Mouse (Mus musculus): ENCODE measurements around the gene Gal3st1. TPM values are rescaled to one million over a fixed set of nuclear protein-coding genes. Genes with fewer than 3 reads are reported as not detected.
"Not testable (repeated sequence)": the region's sequence is repeated elsewhere in the genome, so short reads cannot be mapped to it uniquely, and the experiment has no call there.

Gal3st1 gene
- polyA plus RNA-seq (2015; fragmentation: Nextera tagmentation; extraction: Ambion mirVana), result 5.4 and 5.5 TPM in 2 replicates

GRCm38 (mm10) chr11:3983291-3983862, at the start of gene Gal3st1:
Gal3st1 (plus strand) TSS chr11:3983636.
- Histone ChIP-seq H3K9ac (peak within 1 kb of the TSS; percentile 51), H3K4me3 (peak within 1 kb of the TSS; percentile 40), H3K27ac (no peak within 1 kb of the TSS), H3K4me2 (peak within 1 kb of the TSS; percentile 62), H3K9me3 (no peaks in the 10 kb centered on the region), H3K36me3 (replicated peaks) (peaks cover 19% of the 10 kb centered on the region), H3K4me1 (peaks cover 7% of the 10 kb centered on the region), H3K27me3 (replicated peaks) (no peaks in the 10 kb centered on the region)
- peak; percentile 60 for ATAC-seq (replicated peaks)
- 2% methylated on average over 30 of the region's 37 CpGs for WGBS

- no peak overlapping the region for H3K9ac ChIP-seq
- WGBS, result 81% methylated on average over 9 of the region's 9 CpGs
- no peaks in the 10 kb centered on the region for H3K36me3 ChIP-seq (replicated peaks)
- no peaks in the 10 kb centered on the region for H3K9me3 ChIP-seq
- H3K4me1 ChIP-seq, result peaks cover 16% of the 10 kb centered on the region
- H3K4me2 ChIP-seq, result no peak overlapping the region
- H3K4me3 ChIP-seq, result no peak overlapping the region
- H3K27ac ChIP-seq, result no peak overlapping the region
- no peak for ATAC-seq (replicated peaks)
- H3K27me3 ChIP-seq (replicated peaks), result no peaks in the 10 kb centered on the region
Measured at GRCm38 (mm10) chr11:3933756-3934285, 49.6 kb upstream of the Gal3st1 start.

DNA sequence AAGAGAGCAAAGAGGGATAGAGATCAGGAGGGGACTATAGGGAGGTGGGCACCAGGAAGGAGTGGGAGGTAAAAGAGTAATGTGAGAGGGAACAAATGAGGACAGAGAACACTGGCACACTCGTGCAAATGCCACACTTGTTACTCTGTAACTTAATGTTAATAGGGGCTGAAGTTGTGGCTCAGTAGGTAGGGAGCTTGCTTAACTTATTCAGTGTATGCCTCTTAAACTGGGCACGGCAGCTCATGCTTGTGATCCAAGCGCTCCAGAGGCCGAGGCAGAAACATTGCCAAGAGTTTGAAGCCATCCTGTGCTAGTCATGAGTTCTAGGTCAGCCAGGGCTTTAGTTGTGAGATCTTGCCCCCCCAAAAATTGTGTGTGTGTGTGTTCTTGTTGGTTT, 48.3 kb upstream of the Gal3st1 start:
- H3K9me3 ChIP-seq, result no peaks in the 10 kb centered on the region
- WGBS, result 80% methylated on average over 4 of the region's 4 CpGs
- no peak overlapping the region for H3K4me3 ChIP-seq

DNA sequence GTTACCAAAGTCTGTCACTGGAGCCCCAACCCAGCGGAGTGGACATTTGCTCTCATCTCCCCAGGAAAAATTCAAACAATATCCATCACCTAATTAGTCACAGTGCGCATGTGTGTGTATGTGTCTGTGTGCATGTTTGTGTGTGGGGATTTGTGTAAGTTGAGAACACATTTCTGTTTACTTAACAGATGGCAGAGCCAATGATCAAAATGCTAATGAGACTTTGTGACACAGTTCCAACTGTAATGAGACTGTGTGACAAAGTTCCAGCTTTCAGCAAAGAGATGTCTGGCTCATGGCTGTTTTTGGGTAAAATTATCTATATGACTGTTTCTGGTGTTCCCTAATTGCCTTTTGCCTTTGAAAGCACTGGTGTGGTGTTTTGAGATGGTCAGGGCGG, 47.1 kb upstream of the Gal3st1 start:
- H3K9me3 ChIP-seq, result no peaks in the 10 kb centered on the region
- peaks cover 10% of the 10 kb centered on the region for H3K4me1 ChIP-seq
- H3K36me3 ChIP-seq (replicated peaks), result no peaks in the 10 kb centered on the region
- H3K4me2 ChIP-seq, result no peak overlapping the region
- H3K9ac ChIP-seq, result no peak overlapping the region
- no peak overlapping the region for H3K27ac ChIP-seq
- no peaks in the 10 kb centered on the region for H3K27me3 ChIP-seq (replicated peaks)
- H3K4me3 ChIP-seq, result no peak overlapping the region
- 92% methylated on average over 3 of the region's 3 CpGs for WGBS
- ATAC-seq (replicated peaks), result no peak

More for the DNA sequence above, 48.3 kb upstream of the Gal3st1 start:
- Histone ChIP-seq H3K9ac (no peak overlapping the region), H3K4me1 (peaks cover 16% of the 10 kb centered on the region), H3K4me2 (no peak overlapping the region), H3K27me3 (replicated peaks) (no peaks in the 10 kb centered on the region), H3K36me3 (replicated peaks) (no peaks in the 10 kb centered on the region), H3K27ac (no peak overlapping the region)
- no peak for ATAC-seq (replicated peaks)

- no peak overlapping the region for H3K4me2 ChIP-seq
- no peaks in the 10 kb centered on the region for H3K9me3 ChIP-seq
- no peak overlapping the region for H3K4me3 ChIP-seq
- H3K4me1 ChIP-seq, result no peaks in the 10 kb centered on the region
- H3K9ac ChIP-seq, result no peak overlapping the region
- H3K36me3 ChIP-seq (replicated peaks), result no peaks in the 10 kb centered on the region
- WGBS, result 80% methylated on average over 13 of the region's 13 CpGs
- ATAC-seq (replicated peaks), result no peak
- H3K27ac ChIP-seq, result no peak overlapping the region
- no peaks in the 10 kb centered on the region for H3K27me3 ChIP-seq (replicated peaks)
Measured at GRCm38 (mm10) chr11:3937321-3937874, 46.0 kb upstream of the Gal3st1 start.

DNA sequence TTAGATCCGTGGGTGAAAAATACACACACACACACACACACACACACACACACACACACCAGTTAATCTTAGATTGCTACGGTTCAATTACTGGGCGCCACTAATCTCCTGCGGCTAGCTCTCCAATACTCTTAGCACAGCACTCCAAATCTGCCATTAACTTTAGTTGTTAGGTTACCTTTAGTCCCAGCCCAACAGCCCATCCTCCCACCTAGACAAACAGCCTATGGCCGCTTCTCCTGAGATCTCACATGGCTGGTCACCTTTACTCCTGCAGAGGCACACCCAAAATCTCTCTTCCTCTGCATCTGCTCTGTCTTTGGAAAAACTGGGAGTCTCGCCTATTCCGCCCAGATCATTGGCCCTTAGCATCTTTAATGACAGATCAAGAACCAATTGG, 42.1 kb upstream of the Gal3st1 start:
- Histone ChIP-seq H3K9ac (no peak overlapping the region), H3K4me2 (no peak overlapping the region), H3K4me3 (no peak overlapping the region), H3K9me3 (no peaks in the 10 kb centered on the region), H3K36me3 (replicated peaks) (no peaks in the 10 kb centered on the region), H3K4me1 (no peaks in the 10 kb centered on the region), H3K27ac (no peak overlapping the region), H3K27me3 (replicated peaks) (no peaks in the 10 kb centered on the region)
- WGBS, result 82% methylated on average over 7 of the region's 7 CpGs
- no peak for ATAC-seq (replicated peaks)

DNA sequence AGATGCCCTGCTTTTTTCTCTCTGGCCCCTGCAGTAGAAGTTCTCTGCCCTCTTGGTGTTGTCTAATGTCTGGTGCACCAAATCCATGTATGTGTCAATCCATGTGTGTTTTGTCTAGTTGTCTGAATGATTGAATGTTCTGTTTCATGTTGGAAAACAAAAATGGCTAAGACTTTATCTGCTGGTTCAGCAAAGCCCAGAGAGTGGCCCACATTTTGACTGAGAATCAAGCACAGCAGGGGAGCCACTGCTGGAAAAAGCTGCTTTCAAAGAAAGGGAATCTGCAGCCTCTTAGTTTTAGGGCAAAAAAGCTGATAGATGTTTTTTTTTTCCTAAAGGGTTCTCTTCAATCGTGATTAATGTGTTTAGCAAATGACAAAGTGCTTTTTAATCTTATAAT, 37.0 kb upstream of the Gal3st1 start:
- no peak overlapping the region for H3K4me2 ChIP-seq
- no peaks in the 10 kb centered on the region for H3K36me3 ChIP-seq (replicated peaks)
- no peak overlapping the region for H3K4me3 ChIP-seq
- no peaks in the 10 kb centered on the region for H3K4me1 ChIP-seq
- H3K27ac ChIP-seq, result no peak overlapping the region
- H3K9me3 ChIP-seq, result no peaks in the 10 kb centered on the region
- WGBS, result 12% methylated on average over 1 of the region's 1 CpGs
- no peak overlapping the region for H3K9ac ChIP-seq
- ATAC-seq (replicated peaks), result no peak
- no peaks in the 10 kb centered on the region for H3K27me3 ChIP-seq (replicated peaks)

DNA sequence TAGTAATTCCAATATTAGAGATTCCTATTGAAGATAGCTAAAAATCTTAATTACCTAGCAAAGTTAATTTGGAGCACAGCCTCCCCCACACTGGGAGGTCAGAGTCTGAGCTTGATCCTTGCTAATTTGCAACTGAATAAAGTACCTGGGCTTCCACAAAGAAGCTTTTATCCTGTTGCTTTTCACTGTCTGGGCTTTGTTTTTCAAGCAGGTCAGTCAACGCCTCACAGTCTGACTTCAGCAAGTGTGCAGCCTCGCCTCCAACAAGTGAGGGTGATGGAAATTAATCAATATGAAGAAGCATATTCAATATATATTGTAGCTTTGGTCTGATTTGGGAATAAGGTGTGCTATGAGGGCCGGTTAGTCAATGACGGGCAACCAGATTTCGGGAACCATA, 28.6 kb upstream of the Gal3st1 start:
- not testable (repeated sequence) for ATAC-seq (replicated peaks); H3K9me3 ChIP-seq; H3K4me3 ChIP-seq; H3K27ac ChIP-seq; H3K9ac ChIP-seq; H3K36me3 ChIP-seq (replicated peaks); H3K4me2 ChIP-seq; H3K4me1 ChIP-seq; H3K27me3 ChIP-seq (replicated peaks)
- WGBS, result 79% methylated on average over 5 of the region's 5 CpGs

GRCm38 (mm10) chr11:3955371-3955770, 28.1 kb upstream of the Gal3st1 start:
- H3K4me3 ChIP-seq; H3K4me1 ChIP-seq; H3K27me3 ChIP-seq (replicated peaks); H3K9ac ChIP-seq; ATAC-seq (replicated peaks); H3K9me3 ChIP-seq; H3K4me2 ChIP-seq; H3K36me3 ChIP-seq (replicated peaks); H3K27ac ChIP-seq: not testable (repeated sequence)
- 74% methylated on average over 4 of the region's 4 CpGs for WGBS

GRCm38 (mm10) chr11:3960901-3961300, 22.5 kb upstream of the Gal3st1 start:
- H3K4me3 ChIP-seq, result no peak overlapping the region
- H3K27ac ChIP-seq, result no peak overlapping the region
- no peaks in the 10 kb centered on the region for H3K36me3 ChIP-seq (replicated peaks)
- ATAC-seq (replicated peaks), result no peak
- H3K27me3 ChIP-seq (replicated peaks), result no peaks in the 10 kb centered on the region
- peaks cover 19% of the 10 kb centered on the region for H3K4me1 ChIP-seq
- H3K4me2 ChIP-seq, result no peak overlapping the region
- 47% methylated on average over 2 of the region's 2 CpGs for WGBS
- H3K9me3 ChIP-seq, result no peaks in the 10 kb centered on the region
- H3K9ac ChIP-seq, result no peak overlapping the region

DNA sequence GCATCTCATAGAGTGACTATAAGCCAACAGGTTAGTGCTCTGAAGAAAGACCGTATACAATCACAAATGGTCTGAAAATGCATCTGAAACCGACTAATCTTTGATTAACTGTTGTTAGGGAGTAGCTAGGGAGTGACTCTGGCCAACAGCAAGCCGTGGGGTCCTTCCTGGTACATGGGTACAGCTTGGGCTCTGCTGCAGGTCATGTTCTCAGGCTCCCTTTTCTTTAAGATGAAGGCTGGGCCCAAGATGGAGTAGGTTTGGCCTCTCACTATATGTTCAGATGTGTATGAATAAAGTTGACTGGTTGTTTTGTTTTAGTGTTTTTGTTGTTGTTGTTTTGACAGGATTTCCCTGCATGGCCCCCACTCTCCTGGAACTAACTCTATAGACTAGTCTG, 21.7 kb upstream of the Gal3st1 start:
- WGBS, result 63% methylated on average over 3 of the region's 3 CpGs
- no peak overlapping the region for H3K9ac ChIP-seq
- no peak overlapping the region for H3K4me2 ChIP-seq
- no peaks in the 10 kb centered on the region for H3K27me3 ChIP-seq (replicated peaks)
- H3K4me1 ChIP-seq, result peaks cover 24% of the 10 kb centered on the region
- H3K4me3 ChIP-seq, result no peak overlapping the region
- ATAC-seq (replicated peaks), result no peak
- H3K36me3 ChIP-seq (replicated peaks), result no peaks in the 10 kb centered on the region
- no peaks in the 10 kb centered on the region for H3K9me3 ChIP-seq
- H3K27ac ChIP-seq, result no peak overlapping the region

GRCm38 (mm10) chr11:3963155-3963554, 20.3 kb upstream of the Gal3st1 start:
- 0 out of 2 replicates have a peak, but pooled peaks cover 2% of the 10 kb centered on the region for H3K36me3 ChIP-seq (replicated peaks)
- no peaks in the 10 kb centered on the region for H3K9me3 ChIP-seq
- WGBS, result 81% methylated on average over 10 of the region's 10 CpGs
- peak; percentile 40; the same call in 1 of the 2 replicates for ATAC-seq (replicated peaks)
- H3K4me2 ChIP-seq, result peak overlapping the region; percentile 83
- H3K4me3 ChIP-seq, result peak overlapping the region; percentile 82
- H3K27me3 ChIP-seq (replicated peaks), result no peaks in the 10 kb centered on the region
- H3K27ac ChIP-seq, result peak overlapping the region; percentile 58; the same call in 1 of the 2 replicates
- peaks cover 25% of the 10 kb centered on the region for H3K4me1 ChIP-seq
- H3K9ac ChIP-seq, result no peak overlapping the region
